Mouse (Mus musculus) hematopoietic stem cell, adult 5-6 weeks (primary cell): ENCODE measurements around the gene Ssr1. TPM values are rescaled to one million over a fixed set of nuclear protein-coding genes. Genes with fewer than 3 reads are reported as not detected.
A peak's percentile ranks its signal among the peaks of the same experiment; 100 is the strongest.

ENCODE experiments used
- ATAC-seq, 2 experiments: fragments of 125-278 bp in 1 of 2; replicated peaks in 1 of 2; 2 replicates each; pipeline ENCODE4 v1.8.0; 2016 to 2017; ENCODE audit warnings: inconsistent platforms in 2 of 2, mild to moderate bottlenecking in 2 of 2, moderate number of reproducible peaks in 2 of 2, low read depth in 1 of 2, moderate TSS enrichment in 1 of 2; ENCODE audit not compliant: low FRiP score in 2 of 2, poor library complexity in 2 of 2, severe bottlenecking in 2 of 2, insufficient read depth in 1 of 2, low TSS enrichment in 1 of 2
- total RNA-seq: library from RNA; stranded (forward); fragments of 172-1452, 232-1000 nt; gene quantifications from 2 replicates; pipeline ENCODE4 v1.2.3, GENCODE M21; 2017

Gene Ssr1
- 101 and 117 TPM in 2 replicates for total RNA-seq

- ATAC-seq: peak; percentile 82 to 95
Measured at GRCm38 (mm10) chr13:37993704-37994404, at the start of gene Ssr1. Gene Ssr1, minus strand, starts transcription at chr13:37994217.

GRCm38 (mm10) chr13:38037811-38038210, 43.8 kb upstream of the Ssr1 start:
- peak; percentile 28 to 57 for ATAC-seq

GRCm38 (mm10) chr13:38037044-38037687, 43.1 kb upstream of the Ssr1 start, which contains the start of gene Cage1:
Gene Cage1, minus strand, starts transcription at chr13:38037069.
- peak; percentile 91 to 96 for ATAC-seq

GRCm38 (mm10) chr13:38036343-38037043, 42.5 kb upstream of the Ssr1 start, which contains the start of gene Riok1:
Gene Riok1, plus strand, starts transcription at chr13:38036995.
- peak; percentile 51 to 73; a peak in 3 of 4 replicates for ATAC-seq

GRCm38 (mm10) chr13:38028407-38028806, 34.4 kb upstream of the Ssr1 start:
- ATAC-seq: no peak

GRCm38 (mm10) chr13:38027618-38028248, 33.7 kb upstream of the Ssr1 start:
- ATAC-seq: peak; percentile 53 to 65; a peak in 3 of 4 replicates

GRCm38 (mm10) chr13:38025874-38026273, 31.9 kb upstream of the Ssr1 start:
- no peak for ATAC-seq

GRCm38 (mm10) chr13:38018791-38019190, 24.8 kb upstream of the Ssr1 start:
- ATAC-seq: no peak

- no peak for ATAC-seq
Measured at GRCm38 (mm10) chr13:38015591-38015990, 21.6 kb upstream of the Ssr1 start.

- ATAC-seq: no peak
Measured at GRCm38 (mm10) chr13:38012436-38012835, 18.4 kb upstream of the Ssr1 start.

GRCm38 (mm10) chr13:38010444-38010910, 16.5 kb upstream of the Ssr1 start:
- peak; percentile 70 to 76 for ATAC-seq

- peak; percentile 95 to 98 for ATAC-seq
Measured at GRCm38 (mm10) chr13:38009721-38010408, 15.8 kb upstream of the Ssr1 start.

GRCm38 (mm10) chr13:38007972-38008371, 14.0 kb upstream of the Ssr1 start:
- ATAC-seq: no peak

GRCm38 (mm10) chr13:38002461-38002860, 8.4 kb upstream of the Ssr1 start:
- no peak for ATAC-seq

- ATAC-seq: no peak
Measured at GRCm38 (mm10) chr13:37999713-38000112, 5.7 kb upstream of the Ssr1 start.

GRCm38 (mm10) chr13:37994405-37994749, 360 bp upstream of the Ssr1 start:
- no peak; a peak in 1 of 4 replicates for ATAC-seq

- no peak for ATAC-seq
Measured at GRCm38 (mm10) chr13:37993376-37993703, 677 bp downstream of the Ssr1 start.
